Mouse (Mus musculus): ENCODE measurements around the gene Gin1.
"Not testable (repeated sequence)": the region's sequence is repeated elsewhere in the genome, so short reads cannot be mapped to it uniquely, and the experiment has no call there.

Gene Gin1

DNA sequence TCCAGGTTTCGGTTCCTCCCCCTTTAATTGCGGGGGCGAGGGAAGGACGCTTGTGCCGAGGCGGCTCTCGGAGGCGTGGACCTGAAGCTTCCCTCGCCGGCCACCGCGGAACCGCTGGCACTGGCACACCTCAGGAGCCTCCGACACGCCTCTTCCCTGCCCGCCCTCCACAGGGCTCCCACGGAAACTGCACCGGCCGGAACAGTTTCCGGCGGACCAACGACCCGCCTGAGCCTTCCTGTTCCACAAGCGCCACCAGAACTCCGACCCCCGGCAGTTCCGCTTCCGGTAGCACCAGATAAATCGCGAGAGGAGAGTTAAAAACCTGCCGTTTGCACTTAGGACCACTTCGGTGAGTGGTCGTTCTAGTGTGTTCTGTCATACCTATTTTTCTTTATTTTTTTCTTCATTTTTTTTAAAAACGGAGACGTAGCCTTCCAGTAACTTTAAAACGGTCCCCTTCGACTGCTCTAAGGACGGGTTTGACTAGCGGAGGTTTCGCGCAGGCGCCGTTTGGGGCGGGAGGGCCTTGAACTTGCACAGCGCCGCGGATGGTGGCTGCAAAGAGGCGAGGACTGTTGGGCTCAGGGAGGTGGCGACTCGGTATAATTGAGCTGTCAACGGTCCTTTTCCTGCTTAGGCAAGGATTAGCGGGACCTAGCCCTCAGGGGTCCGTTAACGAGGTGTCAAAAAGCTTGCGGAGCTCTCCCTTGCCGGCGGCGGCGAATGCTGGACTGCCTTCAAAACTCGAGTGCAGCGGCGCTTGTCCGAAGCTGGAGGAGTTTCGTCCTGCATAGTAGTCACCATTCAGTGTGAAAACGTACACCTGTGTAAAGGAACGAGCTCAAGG, at the start of gene Gin1, which contains the start of gene Ppip5k2:
Gin1 (plus strand) TSS at position 269 of the 850 bp plus-strand sequence.
Ppip5k2 (minus strand) TSS at position 508 of the 850 bp plus-strand sequence.
- peak; percentile 88 to 91 for DNase-seq (ENCODE audit: low spot score in 2 of 2)

DNA sequence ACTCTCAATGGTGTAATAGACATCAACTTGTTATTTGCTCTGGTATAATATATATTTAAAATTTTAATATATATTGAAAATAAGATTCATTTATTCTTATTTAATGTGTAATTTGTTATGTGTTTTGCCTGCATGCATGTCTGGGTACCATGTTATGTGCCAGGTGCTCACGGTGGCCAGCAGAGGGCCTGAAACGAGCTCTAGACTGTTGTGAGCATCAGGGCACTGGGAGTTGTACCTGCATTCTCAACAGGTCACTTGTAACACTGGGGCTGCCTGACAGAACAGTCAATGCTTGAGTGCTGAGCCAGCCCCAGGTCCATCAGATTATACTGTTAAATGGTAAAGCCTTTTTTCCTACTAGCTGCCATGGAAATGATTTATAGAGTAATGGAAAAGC, 43.2 kb upstream of the Gin1 start:
- DNase-seq (ENCODE audit: low spot score in 2 of 2), result no peak

DNA sequence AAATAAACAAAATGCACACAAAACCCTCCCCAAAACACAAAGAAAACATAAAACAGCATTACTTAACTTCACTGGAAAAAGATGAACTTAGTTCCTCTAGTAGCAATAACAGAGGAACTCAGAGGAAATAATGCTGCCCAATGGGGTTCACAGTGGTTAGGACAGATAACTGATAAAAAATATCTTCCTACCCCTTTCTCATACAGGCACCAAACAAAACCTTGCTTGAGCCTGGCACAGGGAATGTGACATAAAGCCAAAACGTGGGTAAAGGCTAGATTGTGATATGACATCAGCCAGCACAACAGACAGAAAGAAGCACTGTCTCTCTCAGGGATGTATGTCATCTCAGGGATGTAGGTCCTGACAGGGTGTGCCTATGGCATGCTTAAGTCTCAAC, 40.6 kb upstream of the Gin1 start:
- DNase-seq (ENCODE audit: low spot score in 2 of 2), result no peak

DNA sequence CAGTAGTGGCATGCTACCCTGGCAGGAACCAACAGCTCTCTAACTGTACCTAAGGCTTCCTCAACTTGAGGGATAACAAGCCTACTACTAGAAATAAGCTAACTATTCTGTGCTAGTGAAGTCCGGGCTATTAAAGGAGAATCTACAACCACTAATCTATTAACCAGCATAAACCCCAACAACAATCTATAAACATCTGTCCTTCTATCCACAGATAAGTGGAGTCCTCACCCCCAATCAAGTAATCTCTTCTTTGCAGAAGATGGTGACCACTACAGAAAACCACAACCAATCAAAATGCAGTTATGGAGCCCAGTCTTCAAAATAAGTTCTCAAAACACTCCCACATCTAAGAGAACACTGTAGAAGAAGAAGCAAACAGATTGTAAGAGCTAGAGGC, 26.9 kb upstream of the Gin1 start:
- no peak for DNase-seq (ENCODE audit: low spot score in 2 of 2)

DNA sequence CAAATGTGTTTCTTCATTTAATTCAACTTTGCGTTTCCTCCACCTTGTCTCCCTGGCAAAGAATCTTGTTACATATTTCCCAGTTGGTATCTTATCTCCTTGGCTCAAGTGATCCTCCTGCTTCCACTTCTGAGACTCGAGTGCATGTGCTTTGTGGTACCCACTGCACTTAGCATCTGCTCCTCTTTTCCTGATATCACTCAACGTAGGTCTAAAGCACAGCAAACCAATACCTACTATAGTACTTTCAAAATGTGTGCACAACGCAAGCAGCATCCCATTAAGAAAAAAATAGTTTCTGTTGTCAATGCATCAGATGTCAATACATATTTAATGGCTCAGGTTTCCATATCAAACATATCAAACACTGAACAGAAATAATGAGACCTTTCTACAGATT, 24.3 kb upstream of the Gin1 start:
- DNase-seq (ENCODE audit: low spot score in 2 of 2), result no peak

DNA sequence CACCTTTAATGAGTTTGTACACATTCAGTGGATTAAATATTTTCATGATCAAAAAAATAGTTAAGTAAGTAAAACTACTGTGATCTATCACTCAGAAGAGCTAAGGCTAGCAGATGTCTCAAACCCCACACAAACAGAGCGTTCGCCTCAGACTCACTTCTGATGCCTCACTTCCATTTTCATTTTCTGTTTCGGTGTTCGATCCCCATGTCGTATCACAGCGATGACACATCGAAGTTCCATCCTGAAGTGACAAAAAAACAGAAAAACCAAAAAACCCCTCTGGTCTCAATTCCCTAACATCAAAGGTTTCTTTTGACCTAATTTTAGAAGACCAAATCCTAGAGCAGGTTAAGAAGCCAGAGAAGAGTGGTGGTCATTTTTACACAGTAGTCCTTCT, 23.7 kb upstream of the Gin1 start:
- no peak for DNase-seq (ENCODE audit: low spot score in 2 of 2)

DNA sequence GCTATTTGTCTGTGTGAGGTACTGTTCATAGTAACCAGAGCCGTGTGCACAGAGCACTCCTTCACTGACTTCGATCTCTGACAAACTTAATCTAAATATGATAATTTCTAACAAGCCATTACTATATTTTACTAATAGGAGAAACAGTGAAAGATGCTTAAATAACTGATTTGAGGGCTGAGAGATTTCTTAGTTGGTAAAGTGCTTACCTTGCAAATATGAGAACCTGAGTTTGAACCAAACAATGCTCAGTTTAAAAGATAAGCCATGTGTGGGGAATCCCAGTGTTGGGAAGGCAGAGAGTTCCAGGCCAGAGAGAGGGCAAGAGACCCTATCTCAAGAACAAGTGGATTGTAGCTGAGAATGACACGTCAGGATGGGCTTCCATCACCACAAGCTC, 21.8 kb upstream of the Gin1 start:
- no peak for DNase-seq (ENCODE audit: low spot score in 2 of 2)

DNA sequence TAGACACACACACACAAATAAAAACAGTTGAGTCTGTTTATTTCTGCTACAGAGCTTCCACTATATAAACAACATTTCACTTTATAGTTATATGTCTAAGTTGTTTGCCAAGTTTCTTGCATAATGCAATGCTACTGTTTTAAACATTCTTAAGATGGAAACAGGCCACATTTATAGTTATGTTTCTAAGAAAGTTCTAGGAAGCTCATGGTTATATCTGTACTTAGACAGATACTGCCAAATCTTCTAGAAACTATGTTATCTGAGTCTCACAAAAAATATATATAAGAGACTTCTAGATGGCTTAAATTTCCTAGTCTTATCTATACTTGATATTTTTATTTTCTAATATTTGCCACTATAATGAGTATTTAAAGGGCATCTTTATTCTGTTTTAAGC, 16.8 kb upstream of the Gin1 start:
- DNase-seq (ENCODE audit: low spot score in 2 of 2), result no peak

DNA sequence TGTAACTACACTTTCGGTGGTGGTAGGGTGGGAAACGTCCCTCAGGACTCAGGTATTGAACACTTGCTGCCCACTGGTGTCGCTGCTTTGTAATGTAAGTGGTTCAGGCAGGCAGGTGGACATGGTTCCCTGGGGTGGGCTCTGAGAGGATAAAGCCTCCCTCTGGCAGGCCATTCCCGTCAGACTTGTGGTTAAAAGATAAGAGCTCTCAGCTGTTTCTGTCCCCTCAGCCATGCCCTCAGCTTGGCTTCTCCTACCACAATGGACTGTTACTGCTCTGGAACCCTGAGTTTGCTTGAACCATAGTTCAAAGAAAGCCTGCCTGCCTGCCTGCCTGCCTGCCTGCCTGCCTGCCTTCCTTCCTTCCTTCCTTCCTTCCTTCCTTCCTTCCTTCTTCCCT, 15.6 kb upstream of the Gin1 start:
- no peak for DNase-seq (ENCODE audit: low spot score in 2 of 2)

DNA sequence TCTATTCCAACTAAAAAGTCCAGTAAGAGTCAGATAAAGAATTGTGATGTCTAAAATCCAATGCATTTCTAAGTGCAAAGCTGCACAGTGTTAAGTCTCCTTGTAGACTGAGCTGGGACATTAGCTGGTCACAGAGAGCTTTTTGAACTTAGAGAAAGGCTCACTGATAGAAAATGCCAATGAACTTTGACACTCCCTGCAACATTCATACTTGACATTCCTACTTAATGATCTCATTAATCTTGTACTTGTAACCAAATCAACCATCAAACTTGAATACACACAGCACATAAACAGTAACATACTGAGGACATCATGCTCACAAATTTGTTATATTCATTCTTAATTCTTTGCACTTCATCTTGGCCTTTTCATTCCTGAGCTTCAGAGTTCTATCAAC, 10.1 kb upstream of the Gin1 start:
- DNase-seq (ENCODE audit: low spot score in 2 of 2), result no peak

DNA sequence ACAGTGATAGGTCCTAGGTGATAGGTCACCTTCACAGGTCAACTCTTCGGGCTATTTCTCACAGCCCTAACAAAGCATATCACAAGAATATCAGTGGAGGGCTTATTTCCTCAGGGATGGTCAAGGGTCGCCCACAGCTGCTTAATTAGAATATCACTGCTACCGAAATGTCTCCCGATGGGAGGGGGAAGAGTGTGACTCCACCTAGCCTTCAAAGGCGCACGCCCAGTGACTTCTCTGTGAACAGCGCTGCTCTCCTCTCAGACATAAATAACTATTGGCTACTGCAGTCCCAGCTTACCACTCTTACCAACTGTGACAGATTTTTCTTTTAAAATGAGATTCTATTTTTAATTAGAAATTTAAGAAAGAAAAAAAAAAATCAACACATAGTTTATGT, 9.4 kb upstream of the Gin1 start:
- no peak for DNase-seq (ENCODE audit: low spot score in 2 of 2)

DNA sequence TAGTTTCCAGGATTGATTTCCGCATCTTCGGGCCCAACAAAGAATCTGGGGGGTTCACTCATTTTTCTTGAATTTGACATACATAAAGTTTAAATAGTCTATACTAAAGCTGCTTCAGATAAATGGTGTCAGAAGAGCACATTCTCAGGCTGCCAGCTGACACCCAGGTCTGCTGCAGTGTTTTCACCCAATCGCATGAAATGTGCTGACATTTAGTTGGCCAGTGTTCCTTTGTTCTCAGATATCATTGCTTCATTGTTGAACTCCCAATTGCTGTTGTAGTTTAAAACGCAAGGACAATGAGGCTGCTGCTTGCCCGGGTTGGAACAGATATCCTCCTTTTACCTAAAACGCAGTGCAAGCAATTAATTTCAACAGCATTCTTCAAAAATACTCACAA, 8.5 kb upstream of the Gin1 start:
- DNase-seq (ENCODE audit: low spot score in 2 of 2), result no peak

DNA sequence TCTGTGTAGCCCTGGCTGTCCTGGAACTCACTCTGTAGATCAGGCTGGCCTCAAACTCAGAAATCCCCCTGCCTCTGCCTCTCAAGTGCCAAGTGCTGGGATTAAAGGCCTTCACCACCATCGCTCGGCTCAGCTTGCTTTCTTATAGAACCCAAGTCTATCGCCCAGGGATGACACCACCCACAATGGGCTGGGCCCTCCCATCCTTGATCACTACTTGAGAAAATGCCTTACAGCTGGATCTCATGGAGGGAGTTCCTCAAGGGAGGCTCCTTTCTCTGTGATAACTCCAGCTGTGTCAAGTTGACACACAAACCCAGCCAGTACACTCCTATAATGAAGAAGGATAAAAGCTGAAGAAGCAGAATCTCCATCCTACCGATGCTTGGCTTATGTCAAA, 4.3 kb upstream of the Gin1 start:
- DNase-seq (ENCODE audit: low spot score in 2 of 2), result not testable (repeated sequence)

DNA sequence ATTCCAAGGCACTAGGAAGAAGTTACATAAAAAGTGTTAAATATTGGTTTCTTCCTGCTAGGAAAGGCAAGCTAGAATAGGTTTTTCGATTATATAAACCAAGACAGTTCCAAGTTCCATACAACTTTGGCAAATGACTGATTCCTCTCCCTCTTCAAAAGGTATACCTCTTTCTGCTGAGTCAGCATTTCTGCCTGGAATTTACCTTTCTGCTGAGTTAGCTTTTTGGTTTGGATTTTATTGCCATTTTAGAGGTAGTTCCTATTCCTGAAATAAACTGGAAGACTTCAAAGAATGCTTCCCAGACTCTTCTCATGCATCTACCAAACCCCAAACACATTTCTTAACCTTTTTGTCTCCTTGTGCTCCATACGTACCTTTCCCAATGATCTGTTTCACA, 1.9 kb upstream of the Gin1 start:
- no peak for DNase-seq (ENCODE audit: low spot score in 2 of 2)

DNA sequence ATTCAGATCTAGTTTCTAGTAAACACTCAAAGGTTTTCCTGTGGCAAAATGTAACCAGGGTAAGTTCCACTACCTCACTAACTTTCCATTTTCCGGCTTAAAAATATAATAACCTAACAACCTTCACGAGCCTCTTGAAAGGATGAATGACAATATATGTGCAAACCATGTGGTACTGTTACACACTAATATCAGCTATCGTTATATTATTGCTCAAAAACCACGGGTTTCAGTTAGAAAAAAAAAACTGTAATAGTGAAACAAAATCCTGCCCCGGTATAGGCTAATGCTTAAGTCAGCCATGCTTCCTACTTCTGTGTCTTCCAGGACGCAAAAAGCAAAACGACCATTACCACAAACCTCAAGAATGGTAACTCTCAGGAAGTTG, 1.1 kb upstream of the Gin1 start:
- no peak for DNase-seq (ENCODE audit: low spot score in 2 of 2)

DNA sequence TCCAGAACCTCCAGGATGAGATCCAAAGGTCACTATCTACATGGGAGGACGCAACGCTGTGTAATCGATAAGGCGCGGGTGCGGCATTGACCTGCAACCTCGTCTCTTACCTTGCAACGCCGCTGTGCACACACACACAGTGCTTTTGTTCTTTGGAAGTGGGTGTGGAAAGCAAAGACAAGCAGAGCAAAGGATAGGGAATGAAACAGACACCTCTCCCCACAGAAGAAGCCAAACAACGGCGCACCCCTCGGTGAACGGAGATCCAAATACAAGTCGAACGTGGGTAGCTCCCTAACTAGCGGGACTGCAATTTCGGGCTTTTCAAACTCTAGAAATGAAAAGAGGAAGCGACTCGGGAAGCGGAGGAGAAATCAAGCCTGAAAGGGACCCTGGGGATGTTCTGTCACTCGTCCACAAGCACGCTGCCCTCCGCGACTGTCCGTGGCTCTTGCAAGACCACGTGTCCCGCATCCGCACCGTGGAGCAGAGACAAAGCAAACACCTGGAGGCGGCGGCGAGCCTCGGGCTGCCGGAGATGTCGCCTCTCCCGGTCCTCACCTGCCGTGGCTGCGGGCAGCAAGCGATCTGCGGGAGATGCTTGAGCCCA, 573 bp upstream of the Gin1 start:
- peak in 1 of 2 experiments; percentile 7 for DNase-seq (ENCODE audit: low spot score in 2 of 2)

DNA sequence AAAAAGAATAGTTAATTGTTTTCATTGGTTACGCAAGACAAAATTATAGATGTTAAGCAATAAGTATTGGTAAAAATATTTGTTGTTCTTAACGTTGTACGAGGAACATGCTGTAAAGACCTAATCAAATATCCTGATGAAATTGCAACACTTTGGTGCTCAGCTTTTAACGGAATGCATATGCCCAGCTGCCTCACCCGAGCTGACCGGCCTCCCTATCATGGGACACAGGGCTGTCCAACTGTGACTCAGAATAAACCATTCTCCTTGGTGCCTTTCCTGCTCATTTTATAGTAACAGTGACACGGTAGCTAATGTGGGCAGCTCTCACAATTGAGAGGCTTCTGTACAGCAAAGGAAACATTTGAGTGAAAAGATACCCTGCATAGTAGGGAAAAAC, 1.1 kb downstream of the Gin1 start:
- DNase-seq (ENCODE audit: low spot score in 2 of 2), result no peak

DNA sequence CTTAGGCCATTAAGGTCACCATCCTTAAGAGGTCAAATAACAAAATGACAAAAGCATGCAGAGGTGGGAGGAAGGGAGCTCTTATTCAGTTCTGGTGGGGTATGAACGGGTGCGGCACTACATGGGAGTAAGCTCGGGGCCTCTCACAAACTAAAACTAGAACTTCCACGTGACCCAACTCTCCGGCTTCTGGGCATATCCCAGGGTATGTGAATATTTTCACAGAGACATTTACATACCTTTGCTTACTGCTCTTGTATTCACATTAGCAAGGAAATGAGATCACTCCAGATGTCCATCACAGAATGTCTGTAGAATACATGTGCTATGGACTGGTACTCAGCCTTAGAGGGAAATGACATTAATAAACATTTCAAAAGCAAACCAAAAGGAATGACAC, 1.8 kb downstream of the Gin1 start:
- DNase-seq (ENCODE audit: low spot score in 2 of 2), result no peak

DNA sequence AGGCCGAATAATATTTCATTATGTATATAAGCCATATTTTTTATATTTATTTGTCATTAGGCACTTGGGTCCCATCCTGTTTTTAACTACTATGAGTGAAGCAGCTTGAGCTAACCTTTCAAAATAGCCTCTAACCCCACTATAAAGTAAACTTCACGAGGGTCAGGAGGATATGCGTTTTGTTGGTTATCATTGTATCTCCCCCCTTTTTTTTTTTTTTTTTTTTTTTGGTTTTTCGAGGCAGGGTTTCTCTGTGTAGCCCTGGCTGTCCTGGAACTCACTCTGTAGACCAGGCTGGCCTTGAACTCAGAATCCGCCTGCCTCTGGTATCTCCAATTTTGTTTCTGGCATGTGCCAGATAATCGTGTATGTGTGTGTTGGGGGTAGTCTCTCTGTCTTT, 3.4 kb downstream of the Gin1 start:
- DNase-seq (ENCODE audit: low spot score in 2 of 2), result no peak

DNA sequence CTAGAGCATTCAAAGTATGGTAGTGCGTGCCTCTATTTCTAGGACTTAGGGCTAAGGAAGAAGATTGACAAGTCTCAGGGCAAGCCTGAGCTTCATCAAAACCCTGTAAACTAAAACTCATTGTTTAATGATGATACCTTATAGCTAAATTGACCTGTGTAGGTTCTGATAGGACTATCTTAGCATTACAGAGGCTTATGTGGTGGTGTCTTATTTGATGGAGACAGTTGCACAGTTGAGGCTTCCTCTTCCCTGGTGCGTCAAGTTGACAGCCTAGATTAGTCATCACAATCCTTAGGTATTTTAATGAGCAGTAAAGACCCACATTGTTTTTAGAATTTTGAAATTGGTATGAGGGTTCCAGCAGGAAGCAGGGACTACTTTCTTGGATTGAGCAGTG, 4.0 kb downstream of the Gin1 start:
- DNase-seq (ENCODE audit: low spot score in 2 of 2), result no peak

DNA sequence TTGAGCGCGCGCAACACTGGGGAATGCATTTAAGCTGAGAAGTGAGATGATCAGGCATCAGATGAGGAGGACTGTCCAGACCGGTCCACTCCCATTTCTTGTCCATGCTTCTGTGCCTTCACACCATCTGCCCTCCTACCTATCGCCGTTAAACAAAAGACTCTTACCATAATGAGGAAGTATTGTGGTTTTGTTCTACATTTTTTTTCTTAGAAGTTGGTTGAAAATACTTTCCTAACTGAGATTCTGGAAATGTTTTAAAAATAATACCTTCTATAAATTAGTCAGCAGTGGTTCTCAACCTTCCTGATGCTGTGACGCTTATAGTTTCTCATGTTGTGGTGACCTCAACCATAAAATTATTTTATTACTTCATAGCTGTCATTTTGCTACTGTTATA, 11.7 kb downstream of the Gin1 start:
- DNase-seq (ENCODE audit: low spot score in 2 of 2), result no peak

DNA sequence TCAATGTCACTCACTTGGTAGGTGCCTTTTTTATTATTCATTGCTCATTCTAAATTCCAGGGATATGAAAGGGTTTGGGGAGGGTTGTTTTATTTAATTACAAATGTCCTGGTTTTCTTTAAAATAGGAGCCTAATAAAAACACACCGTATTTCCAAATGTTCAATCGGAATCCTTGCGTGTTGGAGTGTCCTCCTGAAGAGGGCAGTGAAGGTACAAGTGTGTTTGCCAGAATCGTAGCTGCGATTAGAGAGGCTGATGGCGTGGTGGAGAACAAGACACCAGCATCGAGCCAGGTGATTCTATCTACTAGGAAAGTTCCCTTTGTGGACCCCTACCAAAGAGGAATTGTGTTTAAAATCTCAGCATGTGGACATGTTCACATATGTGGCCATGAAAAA, 15.0 kb downstream of the Gin1 start:
- no peak for DNase-seq (ENCODE audit: low spot score in 2 of 2)

DNA sequence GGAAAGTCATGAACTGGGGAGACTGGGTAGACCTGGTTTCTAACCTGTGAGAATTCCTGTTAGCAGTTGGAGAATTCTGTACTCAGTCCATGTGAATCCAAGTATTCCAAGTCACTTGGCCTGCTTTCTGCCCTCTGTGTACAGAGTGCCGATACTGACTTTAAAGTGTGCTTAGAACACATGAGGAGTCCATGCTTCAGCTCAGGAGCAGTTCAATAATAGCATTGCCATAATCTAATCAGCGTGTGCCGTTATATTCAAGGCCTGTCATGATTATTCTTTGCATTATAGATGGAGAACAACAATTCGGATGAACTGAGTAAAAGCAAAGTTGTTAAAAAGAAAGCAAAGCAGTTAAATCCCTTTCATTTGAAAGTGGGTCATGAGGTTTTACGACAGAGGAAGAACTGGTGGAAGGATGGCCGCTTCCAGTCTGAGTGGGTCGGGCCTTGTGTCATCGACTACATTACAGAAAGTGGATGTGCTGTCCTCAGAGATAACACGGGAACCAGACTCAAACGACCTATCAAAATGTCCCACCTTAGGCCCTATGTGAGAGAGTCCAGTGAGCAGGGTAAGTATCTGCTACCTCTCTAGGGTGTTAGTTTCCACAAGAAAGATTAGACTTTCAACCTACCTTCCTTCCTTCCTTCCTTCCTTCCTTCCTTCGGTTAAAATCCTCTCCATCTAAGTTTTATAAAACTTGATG, 15.9 kb downstream of the Gin1 start:
- DNase-seq (ENCODE audit: low spot score in 2 of 2), result no peak
